Mouse (Mus musculus) mesoderm, embryonic 11.5 days (tissue): ENCODE results near the gene Abtb2.
A peak's percentile ranks its signal among the peaks of the same experiment; 100 is the strongest.

Experiments used
- DNase-seq: peaks from one replicate; pipeline ENCODE4 v3.0.0-alpha.2; 2012; ENCODE audit warnings: low read depth, low spot score

Gene Abtb2

GRCm38 (mm10) chr2:103685581-103685980 is 119.5 kb downstream of the Abtb2 start:
- DNase-seq: no peak

GRCm38 (mm10) chr2:103687143-103687542 is 121.0 kb downstream of the Abtb2 start:
- no peak for DNase-seq

- no peak for DNase-seq
Observed at GRCm38 (mm10) chr2:103687888-103688287, 121.8 kb downstream of the Abtb2 start.

GRCm38 (mm10) chr2:103690425-103690824 is 124.3 kb downstream of the Abtb2 start:
- no peak for DNase-seq

- no peak for DNase-seq
Observed at GRCm38 (mm10) chr2:103690828-103691227, 124.7 kb downstream of the Abtb2 start.

- no peak for DNase-seq
Observed at GRCm38 (mm10) chr2:103691278-103691677, 125.2 kb downstream of the Abtb2 start.

GRCm38 (mm10) chr2:103692810-103693209 is 126.7 kb downstream of the Abtb2 start:
- DNase-seq: no peak

GRCm38 (mm10) chr2:103694777-103695563 is 128.9 kb downstream of the Abtb2 start:
- no peak for DNase-seq

- no peak for DNase-seq
Observed at GRCm38 (mm10) chr2:103696177-103696576, 130.1 kb downstream of the Abtb2 start.

- DNase-seq: no peak
Observed at GRCm38 (mm10) chr2:103700514-103700913, 134.4 kb downstream of the Abtb2 start.

- DNase-seq: no peak
Observed at GRCm38 (mm10) chr2:103703336-103703735, 137.2 kb downstream of the Abtb2 start.

- no peak for DNase-seq
Observed at GRCm38 (mm10) chr2:103703865-103704264, 137.8 kb downstream of the Abtb2 start.

- no peak for DNase-seq
Observed at GRCm38 (mm10) chr2:103705826-103706225, 139.7 kb downstream of the Abtb2 start.

GRCm38 (mm10) chr2:103706226-103706625 is 140.1 kb downstream of the Abtb2 start:
- peak; percentile 31 for DNase-seq

- DNase-seq: no peak
Observed at GRCm38 (mm10) chr2:103707056-103707776, 141.1 kb downstream of the Abtb2 start.

GRCm38 (mm10) chr2:103710849-103711248 is 144.7 kb downstream of the Abtb2 start:
- DNase-seq: no peak

- DNase-seq: no peak
Observed at GRCm38 (mm10) chr2:103713831-103714230, 147.7 kb downstream of the Abtb2 start.

- no peak for DNase-seq
Observed at GRCm38 (mm10) chr2:103714412-103714811, 148.3 kb downstream of the Abtb2 start.

GRCm38 (mm10) chr2:103718594-103719291 is 152.6 kb downstream of the Abtb2 start:
- DNase-seq: peak; percentile 81

GRCm38 (mm10) chr2:103719292-103719646 is 153.2 kb downstream of the Abtb2 start:
- no peak for DNase-seq

GRCm38 (mm10) chr2:103724521-103724920 is 158.4 kb downstream of the Abtb2 start:
- no peak for DNase-seq

GRCm38 (mm10) chr2:103728027-103728540 is 162.0 kb downstream of the Abtb2 start:
- DNase-seq: no peak
